Mouse (Mus musculus) Patski (cell line): ENCODE measurements around the gene Bmper. TPM values are rescaled to one million over a fixed set of nuclear protein-coding genes. Genes with fewer than 3 reads are reported as not detected.

Source experiments
- ATAC-seq: fragments of 100-300 bp; one replicate; pipeline ENCODE4 v1.8.0; 2021
- CTCF ChIA-PET: fragments of 350-600 bp; sonication (Branson Sonifier 250); formaldehyde crosslinking; loops from one replicate; lab custom pipeline; 2022; ENCODE audit warnings: inconsistent platforms; lab: Charles Lee
- POLR2A ChIA-PET: fragments of 350-600 bp; sonication (Branson Sonifier 250); formaldehyde crosslinking; loops from one replicate; lab custom pipeline; 2022; ENCODE audit warnings: antibody characterized with exemption, inconsistent platforms; lab: Charles Lee
- DNase-seq: peaks from one replicate; pipeline ENCODE4 v3.0.0-alpha.2; 2011; ENCODE audit warnings: low read depth, low spot score
- H3K27me3 ChIP-seq: fragments of 371-371 bp; one replicate; pipeline ENCODE4 v1.5.1; 2021
- CTCF ChIP-seq: fragments of 100-300 bp; IDR thresholded peaks from one replicate; pipeline ENCODE4 v1.5.1; 2021
- in situ Hi-C: fragments of 300-500 bp; cut with MboI; formaldehyde crosslinking; loops from 3 replicates; pipeline ENCODE4 v1.11.1; 2018; ENCODE audit warnings: low pct_unique_long_range_greater_than_20kb, mixed read lengths
- polyA plus RNA-seq: library from polyadenylated mRNA; unstranded; gene quantifications from one replicate; pipeline ENCODE4 v1.2.3, GENCODE M21; 2021

The Bmper gene
- polyA plus RNA-seq, 1 experiment from 2014 or later = 1.4 TPM

DNA sequence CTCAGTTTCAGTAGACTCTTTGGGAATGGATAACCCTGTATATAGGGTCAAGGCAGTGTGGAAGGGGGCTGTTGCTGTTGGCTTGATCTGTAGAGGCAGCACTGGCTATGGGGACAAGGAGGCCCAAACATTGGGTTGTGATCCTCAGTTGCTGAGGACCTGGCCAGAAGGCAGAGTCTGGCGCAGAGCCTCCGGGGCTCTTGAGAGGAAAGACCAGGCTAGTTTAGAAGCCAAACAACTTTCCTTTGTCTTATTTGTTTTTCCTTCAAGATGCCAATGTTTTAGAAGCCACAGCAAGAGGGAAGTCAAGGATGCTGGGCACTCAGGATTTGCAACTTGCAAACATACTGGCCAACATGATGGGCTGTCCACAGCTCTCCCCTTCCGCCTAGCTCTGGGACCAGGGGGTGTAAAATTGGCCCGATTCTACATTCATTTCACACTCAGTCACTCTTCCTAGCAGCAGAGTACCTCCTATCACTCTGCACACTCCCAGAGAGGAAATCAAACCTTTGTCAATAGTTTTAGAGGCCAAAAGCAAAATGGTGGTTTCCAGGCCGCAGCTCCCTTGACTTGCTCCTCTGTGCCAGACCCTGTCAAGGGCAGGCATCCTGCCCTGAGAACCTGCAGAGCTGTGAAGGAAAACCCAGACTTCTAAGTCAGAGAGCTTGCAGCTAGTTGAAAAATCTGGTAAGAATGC is 92.9 kb downstream of the Bmper start:
- DNase-seq = no peak
- TF ChIP-seq CTCF = no peak
- ChIA-PET POLR2A (no interaction called here), CTCF (interaction anchor here (0.7 kb wide), 1 partner anchor 19 kb away, joined by 3 read pairs; no protein-coding TSS in a partner anchor)
- H3K27me3 ChIP-seq = no peaks in the 10 kb centered on the region
- ATAC-seq = no peak
- in situ Hi-C loops = no loop called here

DNA sequence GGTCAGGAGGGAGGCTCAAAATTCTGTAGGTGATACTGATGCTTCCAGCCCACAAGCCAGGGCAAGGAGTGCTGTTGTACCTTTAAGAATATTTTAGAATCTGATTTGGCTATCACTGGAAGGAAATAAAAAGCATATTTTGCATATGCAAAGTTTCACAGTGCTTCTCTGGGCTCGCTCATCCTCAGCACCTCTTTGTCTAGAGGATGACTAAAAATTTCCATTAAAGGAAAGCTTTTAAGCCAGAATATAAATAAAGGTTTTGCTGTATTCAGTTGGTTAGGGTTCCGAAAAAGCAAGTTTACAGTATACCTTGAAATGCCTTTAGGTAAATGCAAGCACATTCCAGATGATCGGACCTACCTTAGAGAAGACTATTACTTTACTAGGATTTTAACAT is 105.0 kb downstream of the Bmper start:
- no peaks in the 10 kb centered on the region for H3K27me3 ChIP-seq
- DNase-seq (no peak), ATAC-seq (no peak)
- ChIA-PET POLR2A (no interaction called here), CTCF (no interaction called here)
- in situ Hi-C loops = no loop called here
- no peak for TF ChIP-seq CTCF

DNA sequence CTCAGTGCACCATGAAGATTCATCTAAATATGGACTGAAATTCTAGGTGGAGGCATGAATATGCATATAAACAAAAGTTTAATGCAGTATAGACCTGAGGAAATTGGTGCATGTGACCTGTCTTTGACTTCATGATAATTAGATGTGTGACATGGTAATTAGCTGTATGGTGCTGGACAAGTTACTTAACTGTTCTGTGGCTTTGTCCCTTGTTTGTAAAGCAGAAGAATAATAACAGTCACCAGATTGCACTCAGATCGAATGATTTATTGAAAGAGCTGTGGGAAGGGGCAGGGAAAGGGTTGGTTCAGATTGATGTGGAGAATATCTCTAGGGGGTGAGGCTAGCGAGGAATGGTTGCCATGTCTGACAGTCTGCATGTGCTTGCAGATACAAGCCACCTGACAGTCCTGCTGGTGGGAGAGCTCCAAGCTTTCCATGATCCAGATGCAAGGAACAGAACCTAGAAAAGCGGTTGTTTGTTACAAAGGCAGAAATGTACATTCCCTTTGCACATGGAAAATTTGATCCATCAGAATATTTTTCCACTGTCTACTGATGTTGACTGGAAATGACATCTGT is 110.3 kb downstream of the Bmper start:
- CTCF ChIA-PET = no interaction called here
- DNase-seq (no peak), ATAC-seq (no peak)
- in situ Hi-C loops = no loop called here
- TF ChIP-seq CTCF = no peak
- POLR2A ChIA-PET = no interaction called here
- H3K27me3 ChIP-seq = no peaks in the 10 kb centered on the region

DNA sequence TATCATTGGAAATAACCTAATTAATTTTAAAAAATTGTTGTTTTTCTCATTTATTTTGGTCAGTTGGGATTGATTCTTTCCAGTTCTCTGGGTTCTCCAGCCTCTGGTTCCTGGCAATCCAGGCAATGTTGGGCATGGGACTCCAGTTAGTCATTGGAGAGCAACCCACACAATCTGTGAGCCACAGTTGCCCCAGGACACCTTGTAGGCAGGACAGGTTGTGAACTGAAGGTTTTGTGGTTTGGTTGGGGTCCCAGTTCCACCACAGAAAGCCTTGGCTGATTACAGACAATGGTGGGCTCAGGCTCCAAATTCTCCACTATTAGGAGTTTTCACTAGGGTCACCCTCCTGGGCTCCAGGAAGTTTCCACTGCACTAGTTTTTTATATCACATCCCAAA is 117.7 kb downstream of the Bmper start:
- ATAC-seq (no peak), DNase-seq (no peak)
- in situ Hi-C loops = no loop called here
- no peak for TF ChIP-seq CTCF
- no peaks in the 10 kb centered on the region for H3K27me3 ChIP-seq
- CTCF ChIA-PET = no interaction called here
- POLR2A ChIA-PET = no interaction called here

DNA sequence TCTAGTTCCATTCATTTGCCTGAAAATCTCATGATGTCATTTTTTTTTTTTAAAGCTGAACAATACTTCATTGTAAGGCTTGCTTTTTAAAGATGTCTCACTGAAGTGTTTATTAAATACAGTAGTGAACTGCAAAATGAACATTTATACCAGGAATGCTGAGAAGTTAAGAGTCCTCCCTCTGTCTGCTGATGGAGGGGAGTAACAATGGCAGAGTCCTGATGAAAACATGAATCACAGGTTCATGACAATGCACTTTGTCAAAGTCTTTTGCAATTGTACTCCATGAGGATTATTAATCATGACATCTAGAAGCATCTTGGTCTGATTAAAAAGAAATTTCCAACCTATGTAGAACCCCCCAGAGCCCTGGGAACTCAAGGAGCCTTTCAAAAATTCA is 118.4 kb downstream of the Bmper start:
- H3K27me3 ChIP-seq = no peaks in the 10 kb centered on the region
- TF ChIP-seq CTCF = no peak
- ATAC-seq (no peak), DNase-seq (no peak)
- POLR2A ChIA-PET = no interaction called here
- in situ Hi-C loops = no loop called here
- CTCF ChIA-PET = no interaction called here

DNA sequence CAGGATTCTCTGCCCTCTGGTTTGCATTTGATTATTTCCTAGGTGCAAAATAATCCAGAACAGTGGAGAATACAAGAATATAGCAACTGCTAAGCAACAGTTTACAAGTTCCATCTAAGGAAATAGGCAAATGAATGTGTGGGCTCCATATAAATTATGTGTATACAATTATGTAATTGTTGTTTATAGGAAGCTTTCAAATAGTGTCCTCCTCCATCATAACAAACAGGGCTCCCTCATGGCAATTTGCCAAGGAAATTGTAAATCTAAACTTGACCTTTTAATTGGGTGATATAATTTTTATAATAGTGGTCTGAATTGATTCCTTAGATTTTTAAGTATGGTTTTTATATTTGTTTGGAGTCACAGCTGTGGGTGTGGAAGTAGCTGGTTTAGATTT is 121.5 kb downstream of the Bmper start:
- in situ Hi-C loops = no loop called here
- no peak for TF ChIP-seq CTCF
- DNase-seq (no peak), ATAC-seq (no peak)
- ChIA-PET POLR2A (interaction anchor here (0.6 kb wide), 1 partner anchor 66 kb away, joined by 8 read pairs; no protein-coding TSS in a partner anchor), CTCF (no interaction called here)
- no peaks in the 10 kb centered on the region for H3K27me3 ChIP-seq

DNA sequence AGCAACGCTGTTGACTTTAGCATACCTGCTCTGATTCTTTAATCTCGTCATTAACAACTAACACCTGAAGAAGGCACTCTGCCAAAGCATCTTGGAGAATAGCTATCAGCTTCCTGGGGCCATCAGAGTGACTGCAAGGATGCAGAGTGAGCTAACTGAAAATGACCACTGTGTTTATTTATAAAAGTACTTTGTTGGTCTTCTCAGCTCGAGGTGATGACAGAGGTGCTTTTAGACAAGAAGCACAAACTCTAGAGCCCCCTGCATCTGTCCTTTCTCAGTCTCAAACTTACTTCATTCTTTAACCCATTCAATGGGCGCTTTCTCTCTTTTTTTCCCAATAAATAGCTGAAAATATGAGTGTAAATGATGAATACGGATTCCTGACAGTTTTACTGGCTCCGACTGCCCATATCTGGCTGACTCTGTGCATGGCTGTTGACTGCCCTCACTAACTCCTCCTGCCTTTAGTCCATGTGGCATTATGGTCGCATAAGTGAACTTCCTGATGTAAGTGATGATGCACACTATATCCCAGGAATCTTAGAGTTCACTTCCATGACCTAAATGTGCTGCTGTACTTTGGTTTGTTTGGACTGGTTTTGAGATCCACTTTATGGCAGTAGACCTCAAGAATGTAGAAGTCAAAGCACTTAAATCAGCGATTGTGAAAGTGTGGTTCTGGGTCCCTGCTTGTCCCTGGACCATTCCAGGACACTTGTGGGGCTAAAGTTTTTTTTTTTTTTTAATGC is 122.4 kb downstream of the Bmper start:
- no peak for ATAC-seq
- in situ Hi-C loops = no loop called here

DNA sequence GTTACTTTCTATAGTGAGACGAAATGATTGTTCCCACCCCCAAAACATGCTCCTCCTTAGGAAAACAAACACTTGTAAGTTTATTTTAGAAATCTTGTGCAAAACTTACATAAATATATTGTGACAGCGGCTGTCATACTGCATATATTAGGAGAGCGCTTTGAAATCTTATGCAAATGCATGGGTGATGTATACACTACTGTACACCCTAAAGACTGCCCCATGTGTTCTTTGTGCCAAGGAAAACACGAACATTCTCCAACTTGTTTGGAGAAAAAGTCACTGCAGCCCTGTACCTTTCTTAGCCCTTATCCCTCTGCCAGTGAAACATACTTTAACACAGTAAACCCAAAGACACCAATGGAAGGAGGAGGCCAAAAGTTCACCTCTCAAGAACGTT is 126.7 kb downstream of the Bmper start:
- no peaks in the 10 kb centered on the region for H3K27me3 ChIP-seq
- POLR2A ChIA-PET = no interaction called here
- TF ChIP-seq CTCF = no peak
- ATAC-seq (no peak), DNase-seq (no peak)
- in situ Hi-C loops = no loop called here
- CTCF ChIA-PET = no interaction called here

More for the DNA sequence above, 122.4 kb downstream of the Bmper start:
- DNase-seq = no peak
- no peaks in the 10 kb centered on the region for H3K27me3 ChIP-seq
- TF ChIP-seq CTCF = no peak
- ChIA-PET CTCF (no interaction called here), POLR2A (no interaction called here)

DNA sequence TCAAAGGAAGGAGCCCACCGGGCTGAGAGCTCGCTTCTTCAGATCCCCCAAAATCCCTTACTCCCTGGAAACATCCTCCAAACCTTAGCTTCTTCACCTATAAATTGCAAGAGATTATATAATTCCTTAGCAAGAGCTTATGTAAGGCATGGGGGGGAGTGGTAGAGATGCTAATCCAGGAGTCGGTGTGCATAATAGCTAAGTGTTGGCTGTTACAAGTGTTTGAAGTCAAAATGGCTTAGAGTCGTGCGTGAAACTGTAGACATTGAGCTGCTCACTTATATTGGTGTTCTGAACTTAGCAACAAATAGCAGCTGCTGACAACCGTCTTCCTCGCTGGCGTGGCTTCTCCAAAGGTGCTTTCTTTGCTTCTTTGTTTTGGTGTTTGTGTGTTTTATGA is 128.5 kb downstream of the Bmper start:
- DNase-seq (no peak), ATAC-seq (no peak)
- no peaks in the 10 kb centered on the region for H3K27me3 ChIP-seq
- CTCF ChIA-PET = no interaction called here
- POLR2A ChIA-PET = interaction anchor here (0.6 kb wide), 1 partner anchor 322 kb away, joined by 5 read pairs; no protein-coding TSS in a partner anchor
- in situ Hi-C loops = no loop called here
- TF ChIP-seq CTCF = no peak

DNA sequence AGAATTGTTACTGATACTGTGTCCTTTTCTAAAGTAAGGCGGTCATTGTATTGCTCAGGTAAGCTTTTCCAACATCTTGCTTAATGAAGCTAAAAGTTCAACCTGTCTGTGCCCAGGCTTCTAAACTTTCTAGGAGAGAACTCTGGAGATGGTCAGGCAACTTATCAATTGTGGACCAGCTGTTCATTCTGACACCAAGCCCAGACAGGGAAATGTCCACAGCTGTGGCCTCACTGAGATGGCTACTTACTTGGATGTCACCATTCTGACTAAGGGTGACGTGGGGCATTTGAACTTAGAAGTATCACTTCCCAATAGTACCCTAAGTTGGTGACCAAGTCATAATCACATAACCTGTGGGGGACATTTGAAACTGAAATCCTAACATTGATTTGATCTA is 129.5 kb downstream of the Bmper start:
- in situ Hi-C loops = no loop called here
- H3K27me3 ChIP-seq = no peaks in the 10 kb centered on the region
- ChIA-PET CTCF (no interaction called here), POLR2A (no interaction called here)
- no peak for DNase-seq
- no peak for ATAC-seq
- no peak for TF ChIP-seq CTCF
